In the genomic region with DNA sequence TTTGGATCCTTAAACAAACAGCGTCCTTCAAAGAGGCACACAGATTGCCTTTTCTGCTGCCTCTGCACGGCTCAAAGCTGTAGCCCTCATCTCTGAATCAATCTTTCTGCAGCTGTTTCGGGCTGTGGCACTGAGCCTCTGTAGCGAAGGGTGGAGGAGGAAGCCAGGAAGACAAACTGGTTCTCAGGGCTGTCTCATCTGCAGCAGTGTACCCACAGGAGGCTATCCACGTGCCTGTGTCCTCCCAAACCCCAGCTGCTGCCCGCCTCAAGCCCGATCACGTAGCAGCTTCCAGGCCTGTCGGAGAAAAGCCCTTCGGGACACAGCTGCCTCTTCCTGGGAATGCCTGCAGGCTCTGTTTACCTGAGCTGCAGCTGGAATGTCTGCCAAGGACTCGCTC, we compare ENCODE assay signal across 8 mouse cellular contexts.
DNase-seq lines count a peak whose midpoint lies in the region; ATAC-seq lines count a peak whose summit lies in the region.

No protein-coding gene starts in this region.

- peak overlapping the region; percentile 11; the same call in 1 of the 2 replicates for H3K9ac ChIP-seq in hindbrain, embryonic 15.5 days

- ATAC-seq in common myeloid progenitor, adult 5-6 weeks (replicated peaks; ENCODE audit: low read depth, poor library complexity, severe bottlenecking): 0 out of 2 replicates have a peak, but pooled peaks have one; percentile 7
- peak; percentile 72 for ATAC-seq in hindbrain, embryonic 15.5 days (ENCODE audit: low FRiP score, low read depth)

- peaks cover 16% of the 10 kb centered on the region for H3K4me1 ChIP-seq in hindbrain, embryonic 15.5 days (replicated peaks)

- 10% methylated on average over 11 of the region's 11 CpGs for WGBS in hindbrain, embryonic 15.5 days

- no peak overlapping the region for H3K4me3 ChIP-seq in hindbrain, embryonic 15.5 days

- no peaks in the 10 kb centered on the region for H3K9me3 ChIP-seq in hindbrain, embryonic 15.5 days

- peak overlapping the region; percentile 43 for H3K4me2 ChIP-seq in hindbrain, embryonic 15.5 days

- peak; percentile 56 for DNase-seq in CD4-positive helper T cell, adult 2 months (ENCODE audit: low read depth, low spot score)
- DNase-seq in gastrocnemius, adult 8-10 months (ENCODE audit: low spot score in 2 of 2): peak; percentile 68 to 75
- peak; percentile 29 to 72 for DNase-seq in left cerebral cortex, adult 8-10 months (ENCODE audit: low spot score in 2 of 2)
- DNase-seq in lung, postnatal 14 days: peak; percentile 54
- DNase-seq in skeletal muscle tissue, adult 2 months (ENCODE audit: low read depth, low spot score): peak; percentile 93
- no peak for DNase-seq in cerebellum, postnatal 4 days (ENCODE audit: low spot score in 2 of 2)

- H3K27ac ChIP-seq in hindbrain, embryonic 15.5 days (replicated peaks): peak overlapping the region; percentile 62

- H3K36me3 ChIP-seq in hindbrain, embryonic 15.5 days: no peaks in the 10 kb centered on the region

- H3K27me3 ChIP-seq in hindbrain, embryonic 15.5 days: no peaks in the 10 kb centered on the region

Comparison
In these comparisons a context has a peak if more than half of its experiments do, and no peak if none do; other contexts are left out.
1. DNase-seq: peak in CD4-positive helper T cell, adult 2 months (single experiment), gastrocnemius, adult 8-10 months (2 of 2), left cerebral cortex, adult 8-10 months (2 of 2), lung, postnatal 14 days (single experiment) and skeletal muscle tissue, adult 2 months (single experiment); none in cerebellum, postnatal 4 days (0 of 2).